Mouse (Mus musculus): ENCODE results near the gene Ddit4l. TPM values are rescaled to one million over a fixed set of nuclear protein-coding genes. Genes with fewer than 3 reads are reported as not detected.
"Not testable (repeated sequence)": the region's sequence is repeated elsewhere in the genome, so short reads cannot be mapped to it uniquely, and the experiment has no call there.

Gene Ddit4l
- total RNA-seq (2017): 0.55 and 0.88 TPM in 2 replicates

- ATAC-seq (replicated peaks in 1 of 2; ENCODE audit: insufficient read depth in 1 of 2, low FRiP score in 2 of 2, low TSS enrichment in 1 of 2, low read depth in 1 of 2, poor library complexity in 2 of 2, severe bottlenecking in 2 of 2): not testable (repeated sequence)
These were observed at the start of gene Ddit4l for GRCm38 (mm10) chr3:137621312-137621711. Gene Ddit4l, plus strand, starts transcription at chr3:137621612.

- ATAC-seq (replicated peaks in 1 of 2; ENCODE audit: insufficient read depth in 1 of 2, low FRiP score in 2 of 2, low TSS enrichment in 1 of 2, low read depth in 1 of 2, poor library complexity in 2 of 2, severe bottlenecking in 2 of 2): no peak
These were observed 45.3 kb upstream of the Ddit4l start for GRCm38 (mm10) chr3:137576146-137576545.

GRCm38 (mm10) chr3:137586376-137586969 lies 34.9 kb upstream of the Ddit4l start:
- ATAC-seq (replicated peaks in 1 of 2; ENCODE audit: insufficient read depth in 1 of 2, low FRiP score in 2 of 2, low TSS enrichment in 1 of 2, low read depth in 1 of 2, poor library complexity in 2 of 2, severe bottlenecking in 2 of 2): no peak

- no peak for ATAC-seq (replicated peaks in 1 of 2; ENCODE audit: insufficient read depth in 1 of 2, low FRiP score in 2 of 2, low TSS enrichment in 1 of 2, low read depth in 1 of 2, poor library complexity in 2 of 2, severe bottlenecking in 2 of 2)
These were observed 31.6 kb upstream of the Ddit4l start for GRCm38 (mm10) chr3:137589811-137590210.

- no peak for ATAC-seq (replicated peaks in 1 of 2; ENCODE audit: insufficient read depth in 1 of 2, low FRiP score in 2 of 2, low TSS enrichment in 1 of 2, low read depth in 1 of 2, poor library complexity in 2 of 2, severe bottlenecking in 2 of 2)
These were observed 27.0 kb upstream of the Ddit4l start for GRCm38 (mm10) chr3:137594332-137594905.

GRCm38 (mm10) chr3:137608918-137609435 lies 12.4 kb upstream of the Ddit4l start:
- no peak for ATAC-seq (replicated peaks in 1 of 2; ENCODE audit: insufficient read depth in 1 of 2, low FRiP score in 2 of 2, low TSS enrichment in 1 of 2, low read depth in 1 of 2, poor library complexity in 2 of 2, severe bottlenecking in 2 of 2)

GRCm38 (mm10) chr3:137610457-137611109 lies 10.8 kb upstream of the Ddit4l start:
- peak; percentile 63 to 82 for ATAC-seq (replicated peaks in 1 of 2; ENCODE audit: insufficient read depth in 1 of 2, low FRiP score in 2 of 2, low TSS enrichment in 1 of 2, low read depth in 1 of 2, poor library complexity in 2 of 2, severe bottlenecking in 2 of 2)

GRCm38 (mm10) chr3:137611110-137611857 lies 10.1 kb upstream of the Ddit4l start:
- peak; percentile 73 to 79 for ATAC-seq (replicated peaks in 1 of 2; ENCODE audit: insufficient read depth in 1 of 2, low FRiP score in 2 of 2, low TSS enrichment in 1 of 2, low read depth in 1 of 2, poor library complexity in 2 of 2, severe bottlenecking in 2 of 2)

- ATAC-seq (replicated peaks in 1 of 2; ENCODE audit: insufficient read depth in 1 of 2, low FRiP score in 2 of 2, low TSS enrichment in 1 of 2, low read depth in 1 of 2, poor library complexity in 2 of 2, severe bottlenecking in 2 of 2): no peak
These were observed 9.4 kb upstream of the Ddit4l start for GRCm38 (mm10) chr3:137611981-137612380.

- ATAC-seq (replicated peaks in 1 of 2; ENCODE audit: insufficient read depth in 1 of 2, low FRiP score in 2 of 2, low TSS enrichment in 1 of 2, low read depth in 1 of 2, poor library complexity in 2 of 2, severe bottlenecking in 2 of 2): no peak
These were observed 872 bp upstream of the Ddit4l start for GRCm38 (mm10) chr3:137620540-137620939.

GRCm38 (mm10) chr3:137622091-137622490 lies 679 bp downstream of the Ddit4l start:
- no peak for ATAC-seq (replicated peaks in 1 of 2; ENCODE audit: insufficient read depth in 1 of 2, low FRiP score in 2 of 2, low TSS enrichment in 1 of 2, low read depth in 1 of 2, poor library complexity in 2 of 2, severe bottlenecking in 2 of 2)

GRCm38 (mm10) chr3:137622895-137623580 lies 1.6 kb downstream of the Ddit4l start:
- ATAC-seq (replicated peaks in 1 of 2; ENCODE audit: insufficient read depth in 1 of 2, low FRiP score in 2 of 2, low TSS enrichment in 1 of 2, low read depth in 1 of 2, poor library complexity in 2 of 2, severe bottlenecking in 2 of 2): peak in 1 of 2 experiments; percentile 13; a peak in 2 of 4 replicates

GRCm38 (mm10) chr3:137623581-137624362 lies 2.4 kb downstream of the Ddit4l start:
- ATAC-seq (replicated peaks in 1 of 2; ENCODE audit: insufficient read depth in 1 of 2, low FRiP score in 2 of 2, low TSS enrichment in 1 of 2, low read depth in 1 of 2, poor library complexity in 2 of 2, severe bottlenecking in 2 of 2): peak; percentile 75 to 93

- no peak for ATAC-seq (replicated peaks in 1 of 2; ENCODE audit: insufficient read depth in 1 of 2, low FRiP score in 2 of 2, low TSS enrichment in 1 of 2, low read depth in 1 of 2, poor library complexity in 2 of 2, severe bottlenecking in 2 of 2)
These were observed 3.6 kb downstream of the Ddit4l start for GRCm38 (mm10) chr3:137625054-137625453.

- no peak for ATAC-seq (replicated peaks in 1 of 2; ENCODE audit: insufficient read depth in 1 of 2, low FRiP score in 2 of 2, low TSS enrichment in 1 of 2, low read depth in 1 of 2, poor library complexity in 2 of 2, severe bottlenecking in 2 of 2)
These were observed 12.3 kb downstream of the Ddit4l start for GRCm38 (mm10) chr3:137633726-137634125.

- ATAC-seq (replicated peaks in 1 of 2; ENCODE audit: insufficient read depth in 1 of 2, low FRiP score in 2 of 2, low TSS enrichment in 1 of 2, low read depth in 1 of 2, poor library complexity in 2 of 2, severe bottlenecking in 2 of 2): no peak
These were observed 15.2 kb downstream of the Ddit4l start for GRCm38 (mm10) chr3:137636571-137636970.

GRCm38 (mm10) chr3:137641238-137641637 lies 19.8 kb downstream of the Ddit4l start:
- no peak for ATAC-seq (replicated peaks in 1 of 2; ENCODE audit: insufficient read depth in 1 of 2, low FRiP score in 2 of 2, low TSS enrichment in 1 of 2, low read depth in 1 of 2, poor library complexity in 2 of 2, severe bottlenecking in 2 of 2)

Measured in hematopoietic stem cell, adult 5-6 weeks (primary cell).